Mouse (Mus musculus): ENCODE data around the gene Prkcg.

GRCm38 (mm10) chr7:3333542-3333941, 44.6 kb downstream of the Prkcg start:
- no peak for TF ChIP-seq CTCF (IDR thresholded peaks at IDR 0.05; ENCODE audit: low read depth)
- TF ChIP-seq EP300 (IDR thresholded peaks at IDR 0.05; ENCODE audit: low read depth), result no peak

Data from heart, postnatal 0 days (tissue).